Mouse (Mus musculus): Measurements from ENCODE around the gene Sft2d1.

Sft2d1 gene

GRCm38 (mm10) chr17:8361281-8362103 is 50.6 kb downstream of the Sft2d1 start:
- DNase-seq (ENCODE audit: low spot score), result no peak

GRCm38 (mm10) chr17:8367514-8368480 is 56.9 kb downstream of the Sft2d1 start:
- DNase-seq (ENCODE audit: low spot score), result no peak

- DNase-seq (ENCODE audit: low spot score), result no peak
Measured at GRCm38 (mm10) chr17:8368570-8368969, 57.7 kb downstream of the Sft2d1 start.

GRCm38 (mm10) chr17:8369171-8369570 is 58.3 kb downstream of the Sft2d1 start:
- no peak for DNase-seq (ENCODE audit: low spot score)

- DNase-seq (ENCODE audit: low spot score), result no peak
Measured at GRCm38 (mm10) chr17:8370634-8371229, 59.8 kb downstream of the Sft2d1 start.

- peak; percentile 17 for DNase-seq (ENCODE audit: low spot score)
Measured at GRCm38 (mm10) chr17:8371834-8372233, 60.9 kb downstream of the Sft2d1 start.

GRCm38 (mm10) chr17:8372286-8373046 is 61.6 kb downstream of the Sft2d1 start:
- peak; percentile 88 for DNase-seq (ENCODE audit: low spot score)

Data from adipocyte (in vitro differentiated cells).